Mouse (Mus musculus) MEL-GATA-1-ER (cell line): ENCODE measurements around the gene Atad3a.

Experiments
- DNase-seq: peaks from one replicate; pipeline ENCODE4 v3.0.0-alpha.2; 2012; ENCODE audit warnings: low read depth; ENCODE audit errors: extremely low read depth

Gene Atad3a

DNA sequence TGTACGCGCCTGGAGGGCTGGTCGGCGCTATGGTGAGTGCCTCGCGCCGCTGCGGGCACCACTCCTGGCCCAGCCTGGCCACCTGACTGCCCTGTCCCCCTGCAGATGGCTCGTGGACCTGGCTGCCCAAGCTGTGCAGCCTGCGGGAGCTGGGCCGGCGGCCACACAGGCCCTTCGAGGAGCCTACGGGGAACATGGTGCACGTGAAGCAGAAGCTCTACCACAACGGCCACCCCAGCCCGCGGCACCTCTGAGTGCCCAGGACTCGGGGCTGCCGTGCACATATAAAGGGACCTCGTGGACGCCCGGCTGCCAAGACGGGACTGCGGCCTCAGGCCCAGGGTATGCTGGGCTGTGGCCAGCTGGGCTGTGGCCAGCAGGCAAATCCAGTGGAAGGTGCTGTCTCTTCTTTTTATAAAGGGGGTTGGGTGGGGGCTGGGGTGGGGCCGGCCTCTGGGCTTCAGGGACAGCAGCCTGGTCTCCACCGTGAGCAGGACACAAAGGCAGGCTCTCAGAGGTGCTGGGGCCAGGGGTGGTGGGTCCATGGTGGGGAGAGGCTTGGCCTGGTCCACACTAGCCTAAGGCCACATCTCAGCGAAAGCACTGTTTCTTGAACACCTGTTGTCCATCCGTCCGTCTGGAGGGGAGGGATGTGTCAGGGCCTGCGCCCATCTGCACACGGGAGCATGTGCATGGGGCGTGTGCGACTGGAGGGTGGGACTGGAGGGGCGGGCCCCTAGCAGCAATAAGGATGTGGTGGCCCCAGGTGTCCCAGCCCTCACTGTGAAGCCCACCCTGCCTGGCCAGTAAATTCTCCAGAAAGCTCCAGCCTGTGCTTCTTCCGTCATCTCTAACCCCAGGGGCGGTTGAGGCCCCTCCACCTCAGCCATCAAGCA lies 20.9 kb downstream of the Atad3a start:
- DNase-seq = no peak

DNA sequence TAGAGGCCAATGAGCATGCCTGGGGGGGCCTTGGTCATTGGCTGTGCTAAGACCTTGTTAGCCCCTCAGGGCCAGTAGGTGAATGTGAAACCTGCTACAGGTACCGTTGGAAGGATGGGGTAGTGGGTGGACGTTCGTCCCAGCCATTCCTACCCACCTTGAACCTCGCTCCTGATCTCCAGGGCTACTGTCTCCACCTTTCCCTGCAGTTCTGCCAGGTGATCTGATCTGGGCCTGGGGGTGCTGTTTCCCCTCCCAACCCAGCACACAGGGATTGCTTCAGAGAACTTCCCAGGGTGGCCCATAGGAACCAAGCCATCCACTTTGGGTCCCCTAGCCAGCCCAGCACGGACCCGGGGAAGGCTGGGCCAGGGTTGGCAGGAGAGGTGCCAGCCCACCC lies 21.7 kb downstream of the Atad3a start:
- DNase-seq = no peak

DNA sequence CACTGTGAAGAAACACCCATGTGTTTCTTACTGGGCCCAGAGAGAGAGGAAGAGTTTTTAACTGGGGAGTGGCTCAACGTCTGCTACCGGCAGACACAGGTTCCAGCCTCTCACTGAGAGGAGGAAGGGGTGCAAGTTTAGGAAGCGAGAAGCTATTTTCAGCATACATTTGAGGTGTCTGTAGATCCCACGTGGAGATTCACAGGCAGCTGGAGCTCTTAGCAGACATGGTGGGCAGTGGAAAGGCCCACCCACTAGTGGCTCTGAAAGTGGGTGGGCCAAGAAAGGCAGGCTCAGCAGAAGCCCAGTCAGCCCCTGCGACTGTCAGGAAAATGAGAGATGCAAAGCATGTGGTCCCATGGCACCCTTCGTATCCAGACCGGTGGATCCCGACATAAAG lies 22.6 kb downstream of the Atad3a start:
- DNase-seq = no peak

DNA sequence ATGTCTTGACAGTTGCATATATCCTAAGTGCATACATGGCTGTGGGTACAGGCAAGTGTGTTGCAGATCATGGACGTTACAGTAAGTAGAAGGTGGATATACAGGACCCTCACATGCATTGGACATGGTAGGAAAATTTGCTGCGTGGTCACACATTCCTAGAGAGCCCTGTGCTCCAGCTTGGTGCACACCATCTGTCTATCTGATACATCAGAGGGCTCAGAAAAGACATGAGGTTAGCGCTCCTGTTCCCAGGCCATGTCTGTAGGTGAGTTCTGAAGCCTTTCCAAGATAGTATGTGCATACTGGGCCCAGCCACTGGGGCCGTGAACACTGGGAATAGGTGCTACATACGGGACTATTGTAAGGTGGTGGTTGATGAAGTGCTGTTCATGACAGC lies 24.5 kb downstream of the Atad3a start:
- no peak for DNase-seq

DNA sequence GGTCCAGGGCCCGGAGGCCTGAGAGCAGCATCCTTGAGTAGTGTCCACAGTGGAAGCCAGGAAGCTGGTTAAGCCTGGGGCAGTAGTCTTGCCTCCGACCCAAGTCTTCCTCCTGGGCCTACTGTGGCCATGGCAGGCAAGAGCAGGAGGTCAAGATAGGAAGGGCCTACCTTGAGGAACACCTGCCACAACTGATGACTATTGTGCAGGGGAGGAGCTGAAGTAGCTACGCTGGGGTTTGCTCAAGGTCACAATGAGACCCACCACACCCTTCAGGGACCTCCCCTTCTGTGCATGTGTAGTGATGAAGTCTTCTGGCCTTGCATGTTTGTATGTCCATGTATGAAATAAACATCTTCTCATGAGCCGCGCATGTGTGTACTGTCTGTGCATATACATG lies 25.1 kb downstream of the Atad3a start:
- no peak for DNase-seq

DNA sequence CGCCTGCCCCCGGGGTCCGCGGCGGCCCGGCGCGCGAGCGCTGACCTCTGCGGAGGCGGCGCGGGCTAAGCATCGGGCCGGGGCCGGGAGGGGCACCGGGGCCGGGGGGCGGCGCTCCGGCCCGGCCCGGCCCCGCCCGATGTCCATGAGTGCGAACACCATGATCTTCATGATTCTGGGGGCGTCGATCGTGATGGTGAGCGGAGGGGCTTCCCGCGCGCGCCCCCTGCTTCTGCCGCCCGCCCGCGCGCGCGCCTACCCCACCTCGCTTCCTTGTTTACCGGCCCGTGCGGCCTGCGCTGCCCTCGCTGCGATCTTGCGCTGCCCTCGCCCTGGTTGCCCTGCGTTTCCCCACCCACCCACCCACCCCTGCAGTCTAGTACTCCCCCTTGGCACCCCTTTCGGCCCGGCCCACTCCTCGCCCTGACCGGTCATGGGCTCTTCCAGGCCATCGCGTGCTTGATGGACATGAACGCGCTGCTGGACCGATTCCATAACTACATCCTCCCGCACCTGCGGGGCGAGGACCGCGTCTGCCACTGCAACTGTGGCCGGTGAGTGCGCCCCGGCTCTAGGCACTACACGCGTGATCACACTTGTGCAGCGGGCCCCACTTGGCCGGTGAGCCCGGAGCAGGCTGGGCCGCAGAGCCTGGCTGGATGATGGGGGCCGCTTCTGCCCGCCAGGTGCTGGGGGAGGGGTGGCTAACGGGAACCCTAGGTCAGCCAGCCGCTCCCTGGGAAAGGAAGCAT lies 25.8 kb downstream of the Atad3a start:
- no peak for DNase-seq

DNA sequence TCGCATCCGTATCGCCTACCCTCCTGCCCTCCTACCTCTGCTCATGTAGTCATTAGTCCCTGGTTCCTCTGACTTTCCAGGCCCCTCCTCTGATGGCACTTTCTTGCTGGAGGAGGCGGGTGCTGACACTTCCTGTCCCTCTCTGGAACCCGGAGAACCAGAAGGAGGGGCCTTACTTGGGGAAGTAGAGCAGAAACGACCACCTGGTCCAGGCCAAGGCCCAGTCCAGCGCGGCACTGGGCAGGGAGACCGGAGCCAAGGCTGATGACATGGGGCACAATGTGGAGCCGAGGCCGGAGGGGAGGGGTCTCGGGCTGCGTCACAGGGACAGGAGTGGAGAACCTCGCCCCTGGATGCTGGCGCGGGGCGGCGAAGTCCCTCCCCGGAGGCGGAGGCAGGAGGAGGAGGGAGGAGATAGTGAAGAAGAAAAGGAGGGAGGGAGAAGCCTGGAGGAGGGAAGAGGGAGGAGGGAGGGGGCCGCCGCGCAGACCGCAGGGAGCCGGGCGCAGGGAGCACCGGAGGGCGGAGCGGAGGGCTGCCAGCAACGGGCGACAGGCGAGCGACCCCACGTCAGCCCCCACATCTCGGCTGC lies 26.4 kb downstream of the Atad3a start, which contains the start of gene Tmem240:
Tmem240 (plus strand) TSS at position 451 of the 592 bp plus-strand sequence.
- DNase-seq = peak; percentile 78

DNA sequence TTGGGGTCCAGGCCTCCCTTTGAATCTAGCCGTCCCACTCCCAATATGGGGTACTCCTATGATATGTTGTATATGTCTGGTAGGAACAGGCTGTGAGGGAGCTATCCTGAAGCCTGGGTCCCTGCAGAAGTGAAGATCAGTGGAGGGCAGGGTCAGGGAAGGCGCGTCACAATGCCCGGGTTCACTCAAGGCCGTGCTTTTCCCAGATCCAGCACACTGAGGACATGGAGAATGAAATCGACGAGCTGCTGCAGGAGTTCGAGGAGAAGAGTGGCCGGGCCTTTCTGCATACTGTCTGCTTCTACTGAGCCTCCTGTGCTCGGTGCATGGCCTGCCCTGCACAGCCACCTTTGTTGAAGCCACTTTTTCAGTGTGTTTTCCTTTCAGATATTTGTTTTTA lies 27.6 kb downstream of the Atad3a start:
- no peak for DNase-seq

DNA sequence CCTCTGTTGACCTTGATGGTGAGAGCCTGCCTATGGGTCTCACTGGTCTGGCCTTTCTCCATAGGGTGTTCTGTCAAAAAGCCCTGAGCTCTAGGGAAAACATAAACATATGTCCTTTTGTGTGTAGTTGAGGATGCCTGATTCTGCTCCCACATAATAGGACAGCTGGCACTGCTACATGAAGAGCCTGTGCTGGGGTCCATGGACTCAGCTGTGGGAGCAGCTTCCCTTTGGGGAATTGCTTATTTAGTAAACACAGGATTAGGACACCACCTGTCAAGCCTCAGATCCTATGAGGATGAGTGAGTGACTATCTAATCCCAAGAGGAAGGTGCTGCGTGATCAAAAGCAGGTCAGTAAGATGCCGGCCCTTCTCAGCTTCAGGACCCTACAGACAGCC lies 32.9 kb downstream of the Atad3a start:
- no peak for DNase-seq

DNA sequence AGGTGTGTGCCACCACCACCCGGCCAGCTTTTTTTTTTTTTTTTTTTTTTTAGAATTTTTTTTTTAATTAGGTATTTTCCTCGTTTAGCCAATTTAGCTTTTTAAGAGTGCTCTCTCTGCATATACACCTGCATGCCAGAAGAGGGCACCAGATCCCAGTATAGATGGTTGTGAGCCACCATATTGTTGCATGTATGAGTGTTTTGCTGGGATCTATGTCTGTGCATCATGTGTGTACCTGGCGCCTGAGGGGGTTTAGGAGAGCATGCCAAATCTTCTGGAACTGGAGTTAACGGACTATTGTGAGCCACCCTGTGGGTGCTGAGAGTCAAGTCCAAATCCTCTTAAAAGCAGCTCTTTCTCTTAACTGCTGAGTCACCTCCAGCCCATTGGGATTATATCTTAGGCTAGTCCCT lies 39.2 kb downstream of the Atad3a start:
- no peak for DNase-seq

DNA sequence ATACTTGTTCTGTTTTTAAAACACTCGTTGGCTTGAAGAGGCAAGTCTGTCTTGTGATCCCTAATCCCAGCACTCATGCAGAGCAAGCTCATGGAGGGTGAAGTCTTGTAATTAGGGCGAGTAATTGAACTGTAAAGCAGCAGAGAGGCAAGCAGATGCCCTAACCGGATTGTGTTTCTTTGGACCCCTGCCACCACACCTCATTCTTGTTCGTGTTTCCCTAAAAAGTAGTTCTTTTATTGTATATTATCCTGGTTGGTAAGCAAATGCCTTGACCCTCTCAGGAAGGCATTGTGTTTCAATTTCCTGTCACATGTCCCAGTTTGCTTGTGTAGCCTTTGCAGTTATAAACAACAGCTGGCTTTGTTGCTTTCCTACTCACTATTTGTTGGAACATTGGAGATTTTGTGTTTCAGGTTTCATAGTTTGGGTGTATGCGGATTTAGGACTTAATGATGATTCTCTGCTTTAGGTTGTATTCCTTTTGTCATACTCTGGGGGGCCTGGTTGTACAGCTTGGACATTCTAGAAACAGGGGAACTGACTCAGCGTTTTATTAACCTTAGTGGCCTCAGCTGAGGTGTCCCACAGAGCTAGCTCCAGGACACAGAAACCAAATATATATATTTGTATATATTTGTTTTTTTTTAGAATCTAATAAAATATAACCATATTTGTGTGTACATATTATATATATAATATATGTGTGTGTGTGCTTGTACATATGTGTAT lies 50.2 kb downstream of the Atad3a start:
- DNase-seq = no peak

DNA sequence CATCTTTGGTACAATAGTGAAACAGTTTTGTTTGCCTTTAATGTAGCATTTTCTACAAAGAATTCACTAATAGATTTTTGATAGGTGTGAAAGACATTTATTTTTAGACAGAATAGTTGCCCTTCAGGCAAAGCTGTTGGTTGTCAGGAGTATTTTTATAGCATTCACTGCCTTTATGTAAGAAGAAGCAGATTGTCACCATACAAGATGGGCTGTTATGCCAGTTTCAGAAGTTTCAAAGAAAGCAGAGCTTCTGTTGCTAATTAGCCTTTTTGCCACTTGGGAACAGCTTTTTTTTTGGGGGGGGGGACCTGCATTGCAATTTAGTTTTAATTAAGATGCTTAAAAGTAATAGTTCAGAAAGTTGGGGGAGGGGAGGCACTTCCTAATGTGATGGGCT lies 51.9 kb downstream of the Atad3a start:
- DNase-seq = no peak

DNA sequence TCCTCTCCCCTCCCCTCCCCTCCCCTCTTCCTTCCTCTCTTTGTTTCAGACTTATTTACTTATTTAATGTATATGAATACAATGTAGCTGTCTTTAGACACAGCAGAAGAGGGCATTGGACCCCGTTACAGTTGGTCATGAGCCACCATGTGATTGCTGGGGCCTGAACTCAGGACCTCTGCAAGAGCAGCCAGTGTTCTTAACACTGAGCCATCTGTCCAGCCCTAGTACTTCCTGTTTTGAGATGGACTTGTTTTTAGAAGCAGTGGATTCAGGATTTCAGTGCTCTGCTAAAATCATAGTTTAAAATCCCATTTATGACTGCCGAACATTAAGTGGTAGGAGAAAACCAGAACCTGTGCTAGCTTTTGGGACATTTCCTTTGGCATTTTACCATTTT lies 52.3 kb downstream of the Atad3a start:
- no peak for DNase-seq

DNA sequence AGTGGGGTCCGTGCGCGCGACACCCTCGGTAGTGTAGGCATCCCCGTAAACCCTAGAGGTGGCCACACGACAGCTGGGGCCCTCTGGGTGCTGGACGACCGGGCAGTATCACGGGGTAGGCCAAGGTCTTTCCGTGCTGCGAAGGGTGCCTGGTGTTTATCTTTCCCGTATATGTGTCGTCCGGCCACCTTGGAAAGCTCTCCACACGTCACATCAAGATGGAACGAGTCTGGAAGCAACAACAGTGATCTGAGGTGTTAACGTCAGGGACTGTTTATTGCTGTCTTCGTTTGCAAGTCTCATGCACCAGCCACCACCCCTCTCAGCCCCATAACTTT lies 55.3 kb downstream of the Atad3a start:
- no peak for DNase-seq

DNA sequence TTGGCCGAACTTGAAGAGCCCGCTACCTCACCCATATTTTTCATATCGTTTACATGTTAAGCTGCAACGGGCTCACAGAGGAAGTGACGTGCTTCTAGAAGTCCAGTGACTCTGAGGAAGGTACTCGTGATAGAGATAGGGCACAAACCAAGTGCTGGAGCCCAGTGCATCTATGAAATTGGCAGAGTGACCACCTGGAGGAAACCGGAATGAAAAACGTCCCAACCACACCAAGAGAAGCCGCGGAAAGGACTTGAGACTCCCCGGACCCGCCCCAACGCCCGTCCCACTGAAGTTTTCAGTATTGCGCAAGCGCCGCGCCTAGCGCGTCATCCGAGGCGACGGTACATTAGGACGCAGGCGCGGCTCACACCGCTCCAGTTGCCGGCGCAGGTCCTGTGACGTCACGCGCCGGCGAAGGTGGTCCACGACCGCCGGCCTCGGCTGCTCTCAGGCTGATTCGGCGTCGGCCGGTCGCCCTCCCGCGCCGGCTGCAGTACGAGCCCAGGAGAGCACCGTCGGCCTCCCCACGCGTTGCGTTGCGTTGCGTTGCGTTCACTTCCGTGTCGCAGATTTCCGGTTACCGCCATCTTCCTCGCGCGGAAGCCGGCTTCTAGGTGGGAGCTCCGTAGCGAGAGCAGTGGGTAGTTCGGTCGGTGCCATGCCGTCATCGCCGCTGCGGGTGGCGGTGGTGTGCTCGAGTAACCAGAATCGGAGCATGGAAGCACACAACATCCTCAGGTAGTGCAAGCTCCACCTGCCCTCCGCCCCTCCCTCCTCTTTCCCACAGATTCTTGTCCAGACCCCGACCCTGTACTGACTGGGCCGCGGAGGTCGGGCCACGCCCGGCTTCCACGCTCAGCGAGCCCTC lies 55.9 kb downstream of the Atad3a start, which contains the start of gene Ssu72:
Ssu72 (plus strand) TSS at position 80 of the 871 bp plus-strand sequence.
- DNase-seq = peak; percentile 88

DNA sequence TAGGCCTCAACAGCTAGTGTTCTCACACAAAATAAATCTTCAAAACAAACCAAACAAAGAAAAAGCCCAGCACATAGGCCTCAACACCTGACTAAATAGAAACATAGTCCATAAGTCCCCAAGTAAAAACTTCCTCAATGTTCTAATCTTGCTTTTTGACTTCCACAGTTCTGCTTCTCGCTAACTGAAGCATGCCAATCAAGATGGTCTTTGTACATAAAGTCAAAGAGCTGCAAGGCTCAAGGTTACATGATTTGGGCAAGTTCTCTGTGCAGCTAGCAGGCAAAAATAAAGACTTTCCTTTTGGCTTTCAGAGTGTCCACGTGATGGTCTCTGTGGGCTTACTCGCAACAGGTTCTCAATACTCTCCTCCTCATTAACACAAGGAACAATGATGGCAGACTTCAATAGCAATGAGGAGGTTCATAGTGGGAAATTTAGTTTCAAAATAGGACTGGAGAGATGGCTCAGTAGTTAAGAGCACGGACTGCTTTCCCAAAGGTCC lies 57.4 kb downstream of the Atad3a start:
- no peak for DNase-seq

DNA sequence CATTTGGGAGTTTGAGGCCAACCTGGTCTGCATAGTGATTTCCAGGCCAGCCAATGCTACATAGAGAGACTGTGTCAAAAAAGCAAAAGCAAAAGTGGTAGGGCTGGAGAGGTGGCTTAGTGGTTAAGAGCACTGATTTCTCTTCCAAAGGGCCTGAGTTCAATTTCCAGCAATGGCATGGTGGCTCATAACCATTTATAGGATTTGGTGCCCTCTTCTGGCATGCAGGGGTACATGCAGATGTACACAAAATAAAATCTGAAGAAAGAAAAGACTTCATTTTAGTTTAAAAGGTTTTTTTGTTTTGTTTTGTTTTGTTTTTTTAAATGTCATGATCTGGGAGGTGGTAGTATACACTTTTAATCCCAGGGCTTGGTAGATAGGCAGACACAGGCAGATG lies 60.5 kb downstream of the Atad3a start:
- DNase-seq = no peak

DNA sequence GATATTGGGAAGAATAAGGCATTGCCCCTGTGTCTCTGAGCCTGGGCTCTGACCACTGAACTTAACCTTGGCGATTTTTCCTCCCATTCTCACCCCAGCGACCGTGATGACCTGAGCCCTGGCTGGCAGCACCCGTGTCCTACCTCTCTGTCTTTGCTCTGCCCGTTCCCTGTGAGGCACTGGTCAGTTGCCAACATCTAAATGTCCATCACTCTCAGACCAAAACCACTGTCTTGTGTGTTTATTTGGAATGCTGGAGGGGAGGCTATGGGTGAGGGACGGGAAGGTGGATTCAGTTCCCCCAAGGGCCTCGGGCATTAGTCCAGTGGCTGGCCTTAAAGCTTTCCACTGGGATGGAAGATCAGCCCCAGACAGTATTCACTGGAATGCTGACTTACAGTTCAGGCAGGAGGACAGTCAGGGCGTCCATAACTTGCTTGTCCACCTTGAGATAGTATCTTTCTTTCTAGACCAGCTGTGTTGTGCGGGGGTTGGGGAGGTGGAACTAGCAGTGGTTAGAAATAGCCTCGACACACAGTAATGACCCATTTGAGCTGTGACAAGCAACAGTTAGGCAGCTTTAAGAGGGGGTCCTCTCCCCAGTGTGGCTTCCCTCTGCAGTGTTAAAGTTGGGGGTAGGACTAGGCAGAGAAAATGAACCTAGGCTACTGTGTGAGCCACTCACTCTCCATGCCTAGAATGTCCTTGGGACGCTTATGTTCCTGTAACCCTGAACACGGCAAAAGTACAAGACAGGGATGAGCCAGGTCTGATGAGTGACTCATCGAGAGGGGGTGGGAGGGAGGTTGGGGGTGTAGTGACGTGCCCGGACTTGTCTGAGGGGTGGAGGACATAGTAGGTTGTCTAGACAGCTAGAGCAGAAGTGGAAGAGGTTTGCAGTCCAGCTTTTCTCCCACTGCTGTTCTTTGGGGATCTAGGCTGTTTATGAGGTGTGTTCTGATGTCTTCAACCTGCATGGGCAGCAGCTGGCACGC lies 64.3 kb downstream of the Atad3a start:
- DNase-seq = no peak

DNA sequence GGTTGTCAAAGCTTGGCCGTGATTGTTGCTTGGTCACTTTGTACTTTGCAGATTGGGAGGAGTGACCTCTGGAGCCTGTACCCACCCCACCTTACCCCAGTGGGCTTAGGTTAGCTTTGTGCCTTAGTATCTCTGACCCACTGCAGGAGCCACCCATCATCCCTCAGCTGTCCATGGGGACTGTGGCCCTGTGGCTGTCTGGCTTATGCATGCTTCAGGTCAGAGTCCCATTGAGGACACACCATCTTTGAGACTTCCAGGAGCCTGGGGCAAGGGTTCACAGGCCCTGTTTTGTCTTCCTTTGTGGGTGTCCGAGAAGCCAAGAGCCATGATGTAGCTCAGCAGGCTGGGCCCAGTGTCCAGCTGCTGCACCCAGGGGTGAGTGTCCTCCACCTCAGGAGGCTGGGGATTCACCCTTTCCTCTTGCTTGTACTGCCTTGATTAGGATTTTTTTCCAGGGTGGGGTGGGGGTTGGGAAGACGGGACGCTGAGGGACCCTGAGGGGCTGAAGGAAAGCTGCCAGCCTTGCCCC lies 65.3 kb downstream of the Atad3a start:
- DNase-seq = no peak
